Mouse (Mus musculus) lung, postnatal 4 days (tissue): ENCODE data around the gene Ntrk3.

Source experiments
- DNase-seq, 2 experiments: peaks; one replicate each; pipeline ENCODE4 v3.0.0; 2021

Ntrk3 gene

GRCm38 (mm10) chr7:78621115-78621514, 116.7 kb downstream of the Ntrk3 start:
- no peak for DNase-seq

DNA sequence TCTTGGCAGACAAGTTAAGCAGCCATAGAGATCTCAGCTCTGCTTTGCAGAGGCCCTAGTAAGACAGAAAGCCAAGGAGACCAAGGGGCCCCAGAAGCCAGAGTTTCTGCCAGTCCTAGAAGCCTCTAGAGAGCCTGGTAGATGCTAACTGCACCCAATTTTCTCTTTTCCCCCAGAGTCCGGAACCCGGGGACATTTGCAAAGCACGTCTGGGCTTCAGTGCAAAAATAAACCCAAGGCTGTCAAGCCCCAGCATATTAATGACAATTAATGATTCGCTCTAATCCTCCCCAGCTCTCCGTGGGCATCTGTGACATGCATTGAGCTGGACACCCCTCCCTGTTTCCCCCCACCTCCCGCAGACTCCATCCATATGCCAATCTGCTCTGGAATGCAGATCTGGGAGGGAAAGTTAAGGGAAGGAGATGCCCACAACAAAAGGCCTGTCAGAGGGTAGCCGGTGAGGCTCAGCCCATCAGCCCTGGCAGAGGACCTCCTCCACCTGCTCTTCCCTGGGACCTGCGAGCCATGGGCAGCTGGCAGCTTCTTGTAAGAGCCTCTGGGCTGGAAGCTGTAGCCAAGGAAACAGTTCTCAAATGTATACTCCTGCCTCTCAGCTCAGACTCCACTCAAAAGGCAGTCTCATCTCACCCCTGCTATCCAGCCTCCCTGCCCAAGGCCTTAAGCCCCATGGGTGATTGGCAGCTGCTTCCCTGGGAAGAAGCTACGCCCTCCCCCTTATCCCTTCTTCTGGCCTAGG, 117.8 kb downstream of the Ntrk3 start:
- DNase-seq, result no peak

DNA sequence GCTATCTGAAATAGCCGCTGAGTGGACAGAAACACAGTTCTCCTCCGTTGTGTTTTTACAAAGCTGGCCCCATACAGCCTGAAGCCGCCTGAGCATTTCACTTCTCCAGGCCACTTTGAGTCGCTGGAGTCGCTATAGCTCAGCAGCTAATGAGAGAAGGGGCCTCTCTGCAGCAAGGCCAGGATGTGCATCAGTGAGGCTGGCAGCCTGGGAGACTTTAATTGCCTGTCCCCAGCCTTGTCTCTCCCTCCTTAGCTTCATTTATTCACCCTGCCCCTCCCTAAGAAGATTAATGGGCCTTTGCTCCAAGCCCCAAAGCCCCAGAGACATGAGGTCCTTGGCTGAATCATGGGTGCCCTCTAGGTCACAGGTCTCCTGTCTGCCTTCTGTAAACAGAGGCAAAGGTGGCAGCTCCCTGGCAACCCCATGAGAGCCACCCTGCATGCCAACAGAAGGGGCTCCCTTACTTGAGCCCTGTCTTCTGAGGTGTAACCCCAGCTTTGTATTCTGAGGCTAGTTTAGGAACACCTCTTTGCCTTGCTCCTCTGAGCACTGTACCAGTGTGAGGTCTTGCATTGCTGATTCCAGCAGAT, 132.2 kb downstream of the Ntrk3 start:
- DNase-seq, result no peak

- no peak for DNase-seq
Observed at GRCm38 (mm10) chr7:78603922-78604321, 133.9 kb downstream of the Ntrk3 start.

DNA sequence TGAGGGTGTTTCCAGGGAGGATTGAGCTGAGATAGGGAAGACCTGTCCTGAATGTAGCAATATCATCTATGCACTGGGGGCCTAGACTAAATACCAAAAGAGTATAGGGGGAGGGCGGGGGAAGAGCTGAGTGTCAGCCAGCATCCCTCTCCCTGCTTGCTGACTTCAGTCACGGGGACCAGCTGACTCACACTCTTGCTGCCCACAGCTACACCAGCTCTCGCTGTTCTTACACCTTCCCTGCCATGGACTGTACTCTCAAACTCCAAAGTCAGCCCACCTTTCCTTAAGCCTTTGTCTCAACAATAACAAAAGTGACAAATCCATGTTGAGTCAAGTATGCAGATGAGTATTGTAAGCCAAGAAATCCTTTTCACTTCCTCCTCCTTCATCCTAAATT, 136.0 kb downstream of the Ntrk3 start:
- no peak for DNase-seq

- DNase-seq, result no peak
Observed at GRCm38 (mm10) chr7:78600886-78601285, 136.9 kb downstream of the Ntrk3 start.

GRCm38 (mm10) chr7:78599941-78600677, 137.7 kb downstream of the Ntrk3 start:
- DNase-seq, result no peak

- no peak for DNase-seq
Observed at GRCm38 (mm10) chr7:78598147-78598546, 139.7 kb downstream of the Ntrk3 start.

GRCm38 (mm10) chr7:78597251-78598129, 140.3 kb downstream of the Ntrk3 start:
- no peak for DNase-seq

DNA sequence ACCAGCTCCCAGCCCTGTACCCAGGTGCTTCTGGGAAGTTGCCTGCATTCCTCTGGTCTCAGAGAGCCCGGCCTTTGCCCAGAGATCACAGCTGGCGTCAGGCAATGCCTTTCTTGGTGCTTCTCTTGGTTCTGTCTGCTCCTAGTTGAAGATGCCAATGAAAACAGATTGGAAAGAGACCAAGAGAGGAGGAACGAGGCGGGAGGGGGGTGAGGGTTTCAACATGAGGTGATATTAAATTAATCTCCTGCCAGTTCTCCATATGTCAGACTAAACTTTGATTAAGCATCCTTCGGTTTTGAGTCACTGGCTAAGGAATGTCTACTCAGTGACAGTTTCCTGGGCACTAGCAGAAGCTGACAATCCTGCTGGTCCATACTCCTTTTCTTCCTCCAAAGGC, 141.3 kb downstream of the Ntrk3 start:
- no peak for DNase-seq

GRCm38 (mm10) chr7:78595895-78596294, 141.9 kb downstream of the Ntrk3 start:
- peak; percentile 52 to 59 for DNase-seq

- no peak for DNase-seq
Observed at GRCm38 (mm10) chr7:78592948-78593347, 144.9 kb downstream of the Ntrk3 start.

DNA sequence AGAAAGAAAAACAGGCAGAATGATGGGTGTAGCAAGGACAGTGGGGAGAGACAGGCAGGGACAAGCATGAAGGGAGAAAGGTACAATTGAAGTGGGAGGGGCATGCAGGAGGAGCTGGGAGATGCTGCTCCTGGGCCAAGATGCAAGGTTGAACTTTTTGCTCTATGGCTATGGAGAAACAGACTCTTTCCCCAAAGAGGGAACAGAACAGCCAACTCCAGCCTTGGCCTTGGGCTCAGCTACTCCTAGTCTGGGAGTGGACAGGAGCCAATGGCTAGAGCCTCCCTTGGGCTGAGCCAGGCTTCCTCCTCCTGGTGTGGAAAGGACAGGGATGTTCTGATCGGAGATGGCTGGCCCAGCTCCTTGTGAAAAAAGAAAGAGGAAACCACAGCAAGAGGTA, 145.6 kb downstream of the Ntrk3 start:
- DNase-seq, result no peak

DNA sequence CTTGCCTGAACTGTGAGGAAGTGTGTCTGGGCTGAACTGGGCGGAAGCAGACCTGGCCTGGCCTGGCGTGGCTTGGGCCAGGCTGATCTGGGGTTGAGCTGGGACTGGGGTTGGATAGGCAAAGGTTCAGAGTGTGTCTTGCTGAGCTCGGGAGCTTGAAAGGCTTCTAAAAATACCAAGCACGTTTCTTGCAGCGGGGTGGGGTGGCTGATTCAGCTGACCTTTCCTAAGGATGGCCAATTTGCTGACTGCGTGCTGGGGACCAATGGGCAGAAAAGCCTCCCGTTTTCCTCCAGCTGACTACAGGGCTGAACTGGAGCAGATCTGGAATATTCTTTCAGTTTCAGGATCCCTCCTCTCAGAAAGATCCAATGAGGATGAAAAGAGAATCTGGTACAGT, 148.0 kb downstream of the Ntrk3 start:
- no peak for DNase-seq

DNA sequence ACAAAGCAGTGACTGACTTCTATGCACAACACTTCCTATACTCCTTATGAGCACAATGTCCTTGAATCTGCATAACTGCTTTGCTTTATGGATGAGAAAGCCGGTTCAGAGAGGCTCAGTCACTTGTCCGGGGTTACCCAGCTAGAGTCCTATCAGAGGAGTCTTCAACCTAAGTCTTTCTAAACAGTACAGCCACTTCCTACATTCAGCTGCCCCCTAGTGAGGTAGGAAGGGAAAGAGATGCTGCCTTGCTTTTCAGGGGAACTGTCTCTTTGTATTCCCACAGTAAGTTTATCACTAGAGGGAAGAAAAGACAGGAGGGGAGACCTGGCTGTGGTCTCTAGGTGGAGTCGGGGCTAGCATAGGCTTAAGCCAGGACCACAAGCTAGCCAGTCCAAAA, 151.0 kb downstream of the Ntrk3 start:
- no peak for DNase-seq

DNA sequence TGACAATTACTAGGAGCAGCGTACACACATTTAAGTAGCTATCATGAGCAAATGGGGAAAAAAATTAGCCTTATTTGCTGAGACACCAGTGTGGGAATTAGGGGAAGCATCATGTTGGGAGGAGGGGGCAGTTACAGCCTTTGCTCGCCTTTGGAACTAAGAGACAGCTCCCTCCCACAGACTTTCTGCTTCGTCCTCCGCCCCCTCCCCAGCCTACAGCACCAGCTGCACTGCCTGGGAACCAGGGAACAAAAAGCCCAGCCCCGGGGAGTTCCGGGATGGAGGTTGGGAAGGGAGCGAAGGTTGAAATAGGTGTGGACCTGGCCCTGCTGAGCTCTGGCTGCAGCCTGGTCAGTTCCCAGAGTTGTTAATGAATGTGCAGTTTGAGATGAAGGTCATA, 151.9 kb downstream of the Ntrk3 start:
- DNase-seq, result no peak

DNA sequence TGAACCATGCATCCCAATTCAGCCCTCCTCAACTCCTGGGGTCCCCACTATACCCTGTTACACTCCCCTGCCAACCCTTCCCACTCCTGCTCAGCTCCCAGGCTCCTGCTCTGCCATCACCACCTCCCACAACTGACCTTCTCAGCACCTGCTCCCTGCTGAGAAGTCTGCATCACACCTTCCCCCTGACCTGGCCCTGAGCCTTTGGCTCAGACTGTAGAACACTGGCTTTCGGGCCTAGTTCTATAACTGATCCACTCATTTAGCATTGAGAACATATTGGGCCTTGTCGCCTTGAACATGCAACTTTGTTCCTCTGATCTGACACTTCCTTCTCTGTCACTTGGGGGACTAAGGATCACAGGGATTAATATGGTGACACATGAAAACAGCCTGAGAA, 152.9 kb downstream of the Ntrk3 start:
- no peak for DNase-seq

GRCm38 (mm10) chr7:78584499-78584898, 153.3 kb downstream of the Ntrk3 start:
- DNase-seq, result no peak

DNA sequence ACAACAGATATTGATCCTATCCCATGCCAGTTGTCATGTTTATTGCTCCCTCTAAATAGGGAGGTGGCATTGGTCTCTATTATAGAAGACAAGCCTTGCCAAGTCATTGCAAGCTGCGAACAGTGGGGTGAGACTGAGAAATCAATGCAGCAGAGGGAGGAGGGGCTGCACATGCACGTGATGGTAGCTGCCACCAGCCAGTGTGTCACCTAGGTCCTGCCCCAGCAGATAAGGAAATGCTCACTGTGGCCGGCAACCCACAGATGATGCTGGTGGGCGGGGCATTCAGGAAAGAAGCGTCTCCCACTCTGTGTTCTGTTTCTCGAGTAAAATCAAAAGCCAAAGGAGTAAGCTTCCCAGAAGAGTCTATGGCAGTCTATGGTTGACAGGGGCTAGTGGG, 154.1 kb downstream of the Ntrk3 start:
- DNase-seq, result no peak

- DNase-seq, result no peak
Observed at GRCm38 (mm10) chr7:78581341-78581740, 156.5 kb downstream of the Ntrk3 start.

DNA sequence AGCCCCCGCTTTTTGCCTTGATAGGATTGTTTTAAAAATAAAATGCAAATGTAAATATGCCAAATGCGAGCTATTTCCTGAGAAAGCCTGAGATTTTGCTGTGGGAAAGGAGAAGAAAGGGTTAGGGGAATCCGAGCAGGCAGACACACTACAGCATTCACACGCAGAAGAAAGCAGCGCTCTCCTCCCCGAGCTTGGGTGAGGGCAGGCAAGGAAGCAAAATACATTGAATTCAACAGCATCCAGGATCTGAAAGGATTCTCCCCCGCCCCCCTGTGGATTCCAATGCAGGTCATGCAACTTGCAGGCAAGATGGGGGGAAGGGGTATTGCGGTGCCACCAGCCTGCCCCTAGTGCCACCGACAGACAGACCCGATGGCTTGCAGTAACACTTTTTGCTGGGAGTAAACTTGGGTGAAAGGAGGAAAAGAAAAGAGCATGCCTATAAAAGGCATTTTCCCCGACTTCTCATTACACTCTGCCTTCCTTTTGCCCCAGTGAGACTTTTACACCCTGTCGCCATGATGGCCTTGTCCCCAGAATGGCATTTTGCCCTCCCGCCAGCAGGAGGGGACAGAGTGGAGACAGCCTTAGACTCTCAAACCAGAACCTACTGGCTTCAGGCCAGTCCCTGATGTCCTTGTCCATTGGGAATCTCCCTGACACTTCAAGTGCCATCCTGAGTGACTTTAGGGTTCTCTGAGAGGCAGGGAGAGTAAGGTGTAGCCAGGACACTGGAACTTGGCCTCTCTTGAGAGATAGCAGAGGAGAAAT, 158.2 kb downstream of the Ntrk3 start:
- DNase-seq, result peak in 1 of 2 experiments; percentile 34
